Mouse (Mus musculus) cortical plate, adult 2 months (tissue): ENCODE data around the gene Il2. TPM values are rescaled to one million over a fixed set of nuclear protein-coding genes. Genes with fewer than 3 reads are reported as not detected.

Experiments
- H3K27ac ChIP-seq: fragments of 200-500 bp; 2 replicates; pipeline ENCODE4 v1.5.1; 2012; ENCODE audit warnings: low read length, control low read depth, inconsistent platforms; ENCODE audit not compliant: insufficient read depth
- H3K4me1 ChIP-seq: fragments of 200-500 bp; 2 replicates; pipeline ENCODE4 v1.6.1; 2011; ENCODE audit warnings: low read length; ENCODE audit not compliant: control insufficient read depth, insufficient read depth
- H3K4me3 ChIP-seq: fragments of 200-500 bp; 2 replicates; pipeline ENCODE4 v1.5.1; 2011; ENCODE audit warnings: mild to moderate bottlenecking, low read length, control low read depth; ENCODE audit not compliant: insufficient read depth
- CTCF ChIP-seq: fragments of 200-500 bp; IDR thresholded peaks from 2 replicates; pipeline ENCODE4 v1.5.1; 2011; ENCODE audit warnings: mild to moderate bottlenecking, control low read depth, low read length; ENCODE audit not compliant: insufficient read depth; ENCODE audit errors: extremely low read depth
- POLR2A ChIP-seq: fragments of 200-500 bp; IDR thresholded peaks from 2 replicates; pipeline ENCODE4 v1.6.1; 2011; ENCODE audit warnings: mild to moderate bottlenecking, low read length, control low read depth; ENCODE audit not compliant: insufficient read depth; ENCODE audit errors: extremely low read depth
- polyA plus RNA-seq: library from polyadenylated mRNA; depleted of rRNA; stranded (reverse); fragments of >200 nt; gene quantifications from 2 replicates; pipeline ENCODE4 v1.2.3, GENCODE M21; 2012; rRNA removed

The Il2 gene
- 0.31 and 0.47 TPM in 2 replicates for polyA plus RNA-seq

DNA sequence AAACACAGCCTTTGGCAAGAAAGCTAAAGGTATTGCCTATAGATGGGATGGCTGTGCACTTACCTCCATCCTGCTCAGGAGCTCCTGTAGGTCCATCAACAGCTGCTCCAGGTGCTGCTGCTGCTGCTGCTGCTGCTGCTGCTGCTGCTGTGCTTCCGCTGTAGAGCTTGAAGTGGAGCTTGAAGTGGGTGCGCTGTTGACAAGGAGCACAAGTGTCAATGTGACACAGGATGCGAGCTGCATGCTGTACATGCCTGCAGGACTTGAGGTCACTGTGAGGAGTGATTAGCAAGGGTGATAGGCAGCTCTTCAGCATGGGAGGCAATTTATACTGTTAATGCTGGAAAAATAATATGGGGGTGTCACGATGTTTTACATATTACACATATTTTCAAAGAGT lies at the start of gene Il2:
Gene Il2, minus strand, starts transcription at position 305 of the 400 bp plus-strand sequence.
- TF ChIP-seq CTCF (no peak), POLR2A (no peak)
- Histone ChIP-seq H3K4me1 (no peaks in the 10 kb centered on the region), H3K4me3 (no peak within 1 kb of the TSS), H3K27ac (no peak within 1 kb of the TSS)

DNA sequence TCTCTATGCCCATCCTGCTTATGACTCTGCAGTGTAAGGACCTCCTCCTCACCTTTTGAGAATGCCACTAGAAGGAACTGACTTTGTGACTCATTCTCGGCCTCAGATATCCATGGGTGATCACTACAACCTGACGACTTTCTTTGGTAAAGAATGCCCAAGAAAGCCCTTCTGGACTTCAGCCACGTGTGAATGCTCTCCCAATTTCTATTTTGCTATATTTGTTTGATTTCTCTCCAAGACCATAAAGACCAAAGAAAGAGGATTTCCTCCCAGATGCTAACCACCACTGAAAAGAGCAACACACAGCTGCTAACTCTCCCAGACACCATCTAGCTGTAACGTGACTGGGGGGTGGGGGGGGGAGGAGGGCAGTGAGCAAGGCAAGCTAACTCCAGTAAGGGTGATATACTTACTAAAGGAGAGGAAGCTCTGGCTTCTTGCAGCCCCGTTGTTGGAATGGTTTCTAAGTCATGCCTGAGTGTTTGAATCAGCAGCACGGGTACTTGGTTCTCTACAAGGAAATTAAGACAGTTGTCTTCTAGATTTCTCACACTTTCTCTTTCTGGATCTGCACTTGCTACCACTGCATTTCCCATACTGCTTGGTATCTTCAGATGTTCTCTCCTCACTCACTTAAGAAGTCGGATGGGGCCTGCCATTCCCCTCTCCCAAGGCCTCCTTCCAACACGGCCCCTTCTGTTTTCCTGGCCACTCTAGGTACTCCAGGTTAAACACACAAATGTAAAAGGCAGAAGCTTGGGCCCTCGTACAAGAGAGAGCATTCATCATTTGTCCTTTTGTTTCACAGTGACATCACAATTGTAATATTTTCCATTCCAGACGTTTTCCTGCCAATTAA lies 49.2 kb upstream of the Il2 start:
- no peak overlapping the region for H3K27ac ChIP-seq
- no peak for TF ChIP-seq CTCF
- no peak for TF ChIP-seq POLR2A
- no peak overlapping the region for H3K4me3 ChIP-seq
- H3K4me1 ChIP-seq: no peaks in the 10 kb centered on the region

DNA sequence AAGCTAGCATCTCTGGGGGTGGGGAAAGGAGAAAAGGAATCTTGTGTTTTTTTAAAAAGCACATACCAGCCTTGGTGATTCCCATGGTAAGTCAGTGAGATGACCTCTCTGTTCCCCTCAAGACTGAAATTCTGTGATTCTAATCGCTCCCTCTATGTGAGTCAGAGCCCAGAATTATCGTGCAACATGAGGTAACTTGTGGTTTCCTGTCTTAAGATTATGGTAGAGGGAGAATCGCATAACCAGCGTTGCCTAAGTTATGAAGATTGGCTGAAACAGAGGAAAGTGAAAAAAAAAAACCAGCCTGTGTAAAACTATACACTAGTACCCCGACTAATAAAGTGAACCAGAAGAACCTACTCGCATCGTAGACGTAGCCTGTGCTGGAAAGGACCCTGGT lies 47.5 kb upstream of the Il2 start:
- Histone ChIP-seq H3K4me3 (no peak overlapping the region), H3K4me1 (no peaks in the 10 kb centered on the region), H3K27ac (no peak overlapping the region)
- no peak for TF ChIP-seq CTCF

DNA sequence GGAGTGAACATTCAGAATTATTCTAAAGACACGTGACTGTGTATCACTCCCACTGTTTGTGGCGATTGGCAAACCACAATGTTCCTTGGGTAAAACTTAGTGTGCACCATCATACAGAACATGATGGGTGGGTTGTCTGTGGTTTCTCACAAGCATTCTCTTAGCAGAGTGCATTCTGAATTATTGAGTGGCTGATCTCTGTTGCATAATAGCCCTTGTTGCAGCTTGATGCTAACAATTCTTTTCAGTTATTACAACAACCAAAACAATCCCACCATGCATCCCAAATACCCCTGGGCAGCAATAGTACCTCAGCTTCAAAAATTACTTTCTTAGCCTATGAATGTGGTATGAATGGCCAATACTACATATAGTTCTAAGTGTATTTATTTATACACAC lies 43.5 kb upstream of the Il2 start:
- TF ChIP-seq CTCF (no peak), POLR2A (no peak)
- H3K4me1 ChIP-seq: no peaks in the 10 kb centered on the region
- no peak overlapping the region for H3K27ac ChIP-seq
- H3K4me3 ChIP-seq: no peak overlapping the region

DNA sequence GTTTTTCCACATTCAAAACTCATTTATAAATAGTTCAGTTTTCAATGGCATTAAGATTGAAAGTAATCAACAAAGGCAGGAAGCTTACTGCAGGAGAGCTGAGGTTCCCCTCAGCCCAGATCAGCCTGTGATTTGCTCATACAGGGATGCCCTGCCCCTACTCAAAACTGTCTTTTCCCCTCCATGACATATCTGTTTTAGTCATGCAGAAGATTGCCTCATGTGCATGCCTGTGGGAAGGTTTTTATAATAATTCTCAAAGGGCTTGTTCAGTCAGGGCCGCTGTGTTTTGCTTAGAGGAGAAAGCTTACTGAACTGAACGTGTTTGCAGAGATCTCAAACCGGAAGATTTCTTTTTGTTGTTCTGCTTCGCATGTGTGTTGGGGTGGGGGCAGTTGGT lies 35.3 kb upstream of the Il2 start:
- Histone ChIP-seq H3K4me3 (no peak overlapping the region), H3K4me1 (no peaks in the 10 kb centered on the region; the same call in 1 of the 2 replicates), H3K27ac (no peak overlapping the region)
- TF ChIP-seq POLR2A: no peak
- no peak for TF ChIP-seq CTCF

DNA sequence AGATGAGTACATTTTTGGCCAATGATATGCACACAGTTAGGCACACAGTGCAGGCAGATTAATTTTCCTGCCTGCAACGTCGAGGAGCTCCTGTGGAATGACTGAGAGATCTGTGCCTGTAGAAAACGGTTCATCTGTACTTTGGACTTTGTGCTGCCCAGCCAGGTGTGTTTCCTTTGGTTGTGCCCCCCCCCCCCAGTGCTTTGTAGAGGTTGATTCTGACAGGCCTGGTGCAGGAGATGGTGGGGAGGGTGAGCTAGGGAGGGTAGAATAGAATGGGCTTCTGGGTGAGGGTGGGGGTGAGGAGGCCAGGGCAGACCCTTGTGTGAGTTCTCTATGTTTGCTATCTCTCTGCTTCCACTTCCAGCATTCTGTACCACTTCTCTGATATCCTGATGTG lies 32.5 kb upstream of the Il2 start:
- TF ChIP-seq CTCF (no peak), POLR2A (no peak)
- Histone ChIP-seq H3K4me1 (no peaks in the 10 kb centered on the region; the same call in 1 of the 2 replicates), H3K4me3 (no peak overlapping the region), H3K27ac (no peak overlapping the region)

DNA sequence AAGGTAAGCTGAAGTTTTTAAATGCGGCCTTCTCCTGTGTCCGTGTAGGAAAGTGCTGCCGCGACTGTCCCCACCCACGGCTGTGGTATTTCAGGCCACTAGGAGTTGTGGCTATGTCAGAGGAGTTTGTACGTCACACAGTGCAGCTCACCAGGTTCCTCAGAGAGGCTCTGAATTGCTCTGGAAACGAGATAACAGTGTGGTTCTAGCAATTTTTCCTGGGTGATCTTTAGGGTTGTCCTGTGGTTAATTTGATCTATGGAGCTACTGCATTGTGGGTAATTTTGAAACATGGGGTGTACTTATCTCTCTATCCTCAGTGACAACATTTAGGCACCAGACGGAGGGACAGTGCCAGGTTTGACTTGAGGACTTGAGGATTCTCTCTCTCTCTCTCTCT lies 31.3 kb upstream of the Il2 start:
- Histone ChIP-seq H3K27ac (no peak overlapping the region), H3K4me1 (no peaks in the 10 kb centered on the region; the same call in 1 of the 2 replicates), H3K4me3 (no peak overlapping the region)
- no peak for TF ChIP-seq POLR2A
- no peak for TF ChIP-seq CTCF

DNA sequence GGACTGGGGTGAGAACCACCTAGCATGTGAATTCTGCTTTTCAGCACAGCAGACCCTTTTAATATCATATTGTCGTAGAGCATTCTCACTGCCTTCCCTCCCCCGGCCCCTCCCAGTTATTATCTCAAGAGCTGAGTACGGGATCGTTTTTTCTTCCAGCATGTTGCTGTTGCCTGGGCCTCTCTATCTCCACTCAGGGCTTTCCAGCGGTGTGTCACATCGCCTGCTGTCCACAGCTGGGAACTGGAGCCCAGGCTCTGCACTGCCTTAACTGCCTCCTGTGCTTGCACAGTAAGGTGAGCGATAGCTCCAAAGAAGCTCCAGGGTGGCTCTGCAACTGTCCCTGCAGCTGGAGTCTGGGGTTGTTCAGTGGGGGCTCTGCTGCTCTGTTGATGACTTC lies 28.6 kb upstream of the Il2 start:
- no peaks in the 10 kb centered on the region for H3K4me1 ChIP-seq
- H3K4me3 ChIP-seq: no peak overlapping the region
- no peak overlapping the region for H3K27ac ChIP-seq
- TF ChIP-seq CTCF (no peak), POLR2A (no peak)

DNA sequence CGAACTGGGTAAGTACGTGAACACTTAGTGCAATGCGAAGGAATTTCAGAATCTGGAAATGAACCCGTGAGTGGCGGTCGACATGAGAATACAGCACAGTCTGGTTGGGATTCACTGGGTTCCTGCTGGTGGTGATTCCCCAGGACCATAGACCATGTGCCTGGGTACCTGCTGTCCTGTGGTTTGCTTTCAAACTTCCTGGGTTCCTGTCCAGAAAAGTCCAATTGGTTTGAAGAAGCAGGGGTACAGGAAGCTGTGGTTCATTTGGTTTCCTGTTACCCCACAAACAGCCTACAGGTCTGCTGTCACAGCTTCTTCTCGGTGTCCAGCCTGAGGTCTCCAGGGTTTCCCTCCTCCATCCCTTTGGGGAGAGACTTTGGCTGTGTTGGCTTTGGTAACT lies 27.2 kb upstream of the Il2 start:
- TF ChIP-seq CTCF (no peak), POLR2A (no peak)

DNA sequence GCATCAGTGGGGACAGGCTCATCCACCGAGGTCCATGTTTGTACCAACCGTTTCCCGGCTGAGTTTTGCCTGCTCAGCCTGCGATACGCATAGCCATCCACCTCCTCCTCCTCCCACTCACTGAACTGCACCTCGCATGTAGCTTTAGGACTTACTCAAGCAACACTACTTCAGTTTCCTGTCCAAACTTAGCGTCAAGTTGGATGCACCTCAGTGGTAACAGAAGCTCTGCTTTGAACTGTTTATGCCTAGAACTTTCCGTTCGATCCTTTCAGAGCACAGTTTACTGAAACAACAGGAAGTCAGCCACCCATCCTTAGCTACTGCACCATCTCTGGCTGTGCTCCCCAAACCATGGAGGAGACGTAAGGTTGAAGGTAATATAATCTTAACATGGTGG lies 26.5 kb upstream of the Il2 start:
- Histone ChIP-seq H3K4me1 (no peaks in the 10 kb centered on the region), H3K27ac (no peak overlapping the region)
- no peak for TF ChIP-seq POLR2A
- no peak for TF ChIP-seq CTCF

More for the DNA sequence above, 27.2 kb upstream of the Il2 start:
- no peak overlapping the region for H3K4me3 ChIP-seq
- no peaks in the 10 kb centered on the region for H3K4me1 ChIP-seq
- no peak overlapping the region for H3K27ac ChIP-seq

More for the DNA sequence above, 26.5 kb upstream of the Il2 start:
- no peak overlapping the region for H3K4me3 ChIP-seq
